Mouse (Mus musculus) stomach, postnatal 0 days (tissue): ENCODE results near the gene Srcap.

Source experiments
- CTCF ChIP-seq: IDR thresholded peaks from 2 replicates; pipeline ENCODE4 v1.5.1; 2016; ENCODE audit warnings: antibody characterized with exemption, low read depth, mild to moderate bottlenecking, moderate library complexity
- EP300 ChIP-seq: optimal IDR thresholded peaks from 2 replicates; pipeline ENCODE3; 2016; ENCODE audit warnings: antibody characterized with exemption

DNA sequence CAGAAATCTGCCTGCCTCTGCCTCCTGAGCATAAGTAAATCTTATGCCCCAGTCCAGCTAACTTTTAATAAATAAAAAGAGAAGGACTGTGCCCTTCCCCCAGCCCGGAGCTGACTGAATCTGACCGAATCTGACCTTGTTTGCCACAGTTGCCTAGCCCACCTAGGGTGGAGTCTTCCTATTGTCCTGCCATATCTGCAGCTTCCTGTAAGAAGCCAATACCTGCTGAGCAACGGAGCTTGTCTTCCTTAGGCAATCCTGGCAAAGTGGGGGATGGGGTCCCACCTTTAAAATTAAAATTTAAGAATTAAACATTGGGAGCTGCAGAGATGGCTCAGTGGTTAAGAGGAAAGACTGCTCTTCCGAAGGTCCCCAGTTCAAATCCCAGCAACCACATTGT lies 45.2 kb upstream of the Srcap start:
- no peak for TF ChIP-seq CTCF
- no peak for TF ChIP-seq EP300
